Mouse (Mus musculus): ENCODE results near the gene Actl6b.

Actl6b gene

GRCm38 (mm10) chr5:137565744-137566143, 12.4 kb downstream of the Actl6b start:
- no peak for DNase-seq

DNA sequence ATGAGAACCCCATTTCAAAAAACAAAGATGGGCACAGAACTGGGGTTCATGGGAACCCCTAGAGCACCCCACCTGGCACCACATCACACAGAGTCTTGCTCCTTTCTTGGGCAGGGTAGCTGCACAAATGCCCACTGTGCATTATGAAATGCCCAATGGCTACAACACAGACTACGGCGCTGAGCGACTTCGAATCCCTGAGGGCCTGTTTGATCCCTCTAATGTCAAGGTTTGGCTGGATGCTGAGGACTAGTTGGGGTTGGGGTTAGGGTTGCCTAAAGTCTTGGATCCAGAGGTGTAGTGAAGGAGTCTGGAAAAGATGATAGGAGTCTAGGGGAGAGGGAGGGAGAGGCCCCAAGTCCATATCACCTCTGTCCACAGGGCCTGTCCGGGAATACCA, 13.1 kb downstream of the Actl6b start:
- no peak for DNase-seq

GRCm38 (mm10) chr5:137568223-137568798, 15.0 kb downstream of the Actl6b start:
- no peak for DNase-seq

- DNase-seq = no peak
Measured at GRCm38 (mm10) chr5:137569031-137569430, 15.7 kb downstream of the Actl6b start.

DNA sequence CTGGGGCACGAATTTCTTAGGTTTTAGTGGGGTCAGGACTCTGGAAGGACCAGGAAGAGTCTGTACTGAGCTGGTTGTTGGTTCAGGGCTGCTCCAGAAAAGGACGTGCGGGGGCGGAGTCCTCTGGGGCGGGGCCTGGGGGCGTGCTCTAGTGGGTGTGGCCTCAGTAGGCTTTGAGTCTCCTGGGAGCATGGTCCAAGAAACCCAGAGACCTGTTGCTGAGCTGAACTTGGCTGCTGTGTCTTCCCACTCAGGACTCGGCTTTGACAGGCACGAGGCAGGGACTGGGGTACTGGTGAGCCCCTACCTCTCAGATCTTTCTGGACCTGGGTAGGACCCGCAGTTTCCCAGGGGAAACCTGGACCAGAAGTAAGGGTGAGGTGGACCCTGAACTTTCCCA, 16.3 kb downstream of the Actl6b start, which contains the start of gene Tfr2:
TSS of gene Tfr2 (plus strand) at position 176 of the 400 bp plus-strand sequence.
- DNase-seq = no peak

- no peak for DNase-seq
Measured at GRCm38 (mm10) chr5:137570181-137570580, 16.9 kb downstream of the Actl6b start.

DNA sequence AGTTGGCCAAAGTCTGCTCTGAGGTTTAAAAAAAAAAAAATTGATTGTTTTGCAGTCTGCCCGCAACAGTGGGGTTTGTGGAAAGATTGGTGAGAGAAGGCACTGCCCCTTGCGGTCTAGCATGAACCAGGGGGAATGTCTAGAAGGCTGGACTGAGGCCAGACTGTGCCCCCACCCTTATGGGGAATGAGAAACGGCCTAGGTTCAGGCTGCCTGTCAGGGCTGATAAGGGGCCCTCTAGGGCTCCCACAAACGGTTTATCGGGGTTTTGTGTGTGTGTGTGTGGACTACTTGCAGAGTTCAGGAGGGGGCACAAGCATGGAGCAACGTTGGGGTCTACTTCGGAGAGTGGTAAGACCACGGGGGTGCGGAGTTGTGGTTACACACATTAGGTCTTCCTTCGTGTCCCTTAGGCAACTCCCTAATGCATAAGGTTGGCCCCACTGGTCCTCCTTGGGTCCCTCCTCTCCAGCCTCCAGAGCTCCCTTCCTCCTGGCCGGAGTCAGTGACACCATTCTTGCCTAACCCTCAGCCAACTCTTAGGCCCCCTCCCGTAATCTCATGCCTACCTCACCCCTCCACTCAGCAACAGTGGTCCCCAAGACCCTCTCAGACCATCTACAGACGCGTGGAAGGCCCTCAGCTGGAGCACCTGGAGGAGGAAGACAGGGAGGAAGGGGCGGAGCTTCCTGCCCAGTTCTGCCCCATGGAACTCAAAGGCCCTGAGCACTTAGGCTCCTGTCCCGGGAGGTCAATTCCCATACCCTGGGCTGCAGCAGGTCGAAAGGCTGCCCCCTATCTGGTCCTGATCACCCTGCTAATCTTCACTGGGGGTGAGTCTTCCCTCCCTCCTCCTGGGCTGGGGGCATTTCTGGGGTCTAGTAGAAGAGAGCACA, 17.6 kb downstream of the Actl6b start:
- no peak for DNase-seq

DNA sequence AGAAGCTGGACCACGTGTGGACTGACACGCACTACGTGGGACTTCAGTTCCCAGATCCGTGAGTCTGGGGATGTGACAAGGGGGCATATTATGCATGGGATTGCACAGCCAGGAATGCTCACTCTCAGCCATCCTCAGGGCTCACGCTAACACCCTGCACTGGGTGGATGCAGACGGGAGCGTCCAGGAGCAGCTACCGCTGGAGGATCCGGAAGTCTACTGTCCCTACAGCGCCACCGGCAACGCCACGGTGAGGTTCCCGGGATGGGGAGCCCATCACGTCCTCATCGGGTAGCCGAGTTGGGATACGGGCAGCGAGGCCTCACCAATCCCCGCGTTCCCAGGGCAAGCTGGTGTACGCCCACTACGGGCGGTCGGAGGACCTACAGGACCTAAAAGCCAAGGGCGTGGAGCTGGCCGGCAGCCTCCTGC, 21.2 kb downstream of the Actl6b start:
- DNase-seq = peak; percentile 74 to 75

DNA sequence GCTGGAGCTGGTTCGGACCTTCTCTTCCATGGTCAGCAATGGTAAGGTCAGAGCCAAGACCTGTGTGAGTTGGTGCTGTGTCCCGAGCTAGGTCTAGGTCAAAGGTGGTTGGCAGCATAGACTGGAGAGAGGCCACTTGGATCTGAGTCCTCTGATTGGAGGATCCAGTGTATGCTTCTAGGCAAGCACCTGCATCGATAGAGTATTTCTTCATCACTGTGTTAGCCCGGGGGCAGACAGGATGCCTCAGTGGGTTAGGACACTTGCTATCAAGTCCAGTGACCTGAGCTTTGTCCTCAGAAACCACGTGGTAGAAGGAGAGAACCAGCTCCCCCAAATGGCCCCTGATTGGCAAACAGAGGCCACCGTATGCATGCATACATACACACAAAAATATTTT, 26.9 kb downstream of the Actl6b start:
- DNase-seq = no peak

DNA sequence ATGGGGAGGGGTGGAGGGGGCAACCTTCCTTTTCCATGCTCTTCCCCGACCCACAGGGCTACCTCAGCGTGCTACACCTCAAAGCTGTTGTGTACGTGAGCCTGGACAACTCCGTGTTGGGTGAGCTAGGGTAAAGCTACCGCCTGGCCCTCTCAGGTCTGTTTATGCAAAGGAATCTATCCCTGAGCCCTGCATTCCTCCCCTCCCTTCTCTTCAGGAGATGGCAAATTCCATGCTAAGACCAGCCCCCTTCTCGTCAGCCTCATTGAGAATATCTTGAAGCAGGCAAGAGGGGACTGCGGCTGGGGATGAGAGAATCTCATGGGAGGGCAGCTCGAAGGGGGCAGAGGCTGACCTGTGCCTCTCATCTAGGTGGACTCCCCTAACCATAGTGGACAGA, 29.4 kb downstream of the Actl6b start:
- DNase-seq = no peak

- DNase-seq = peak; percentile 82 to 86
Measured at GRCm38 (mm10) chr5:137583670-137584169, 30.4 kb downstream of the Actl6b start.

GRCm38 (mm10) chr5:137584976-137585375, 31.7 kb downstream of the Actl6b start:
- peak; percentile 90 to 93 for DNase-seq

- no peak for DNase-seq
Measured at GRCm38 (mm10) chr5:137590507-137590906, 37.2 kb downstream of the Actl6b start.

GRCm38 (mm10) chr5:137595921-137596320, 42.6 kb downstream of the Actl6b start:
- DNase-seq = no peak

- no peak for DNase-seq
Measured at GRCm38 (mm10) chr5:137596601-137597261, 43.4 kb downstream of the Actl6b start.

DNA sequence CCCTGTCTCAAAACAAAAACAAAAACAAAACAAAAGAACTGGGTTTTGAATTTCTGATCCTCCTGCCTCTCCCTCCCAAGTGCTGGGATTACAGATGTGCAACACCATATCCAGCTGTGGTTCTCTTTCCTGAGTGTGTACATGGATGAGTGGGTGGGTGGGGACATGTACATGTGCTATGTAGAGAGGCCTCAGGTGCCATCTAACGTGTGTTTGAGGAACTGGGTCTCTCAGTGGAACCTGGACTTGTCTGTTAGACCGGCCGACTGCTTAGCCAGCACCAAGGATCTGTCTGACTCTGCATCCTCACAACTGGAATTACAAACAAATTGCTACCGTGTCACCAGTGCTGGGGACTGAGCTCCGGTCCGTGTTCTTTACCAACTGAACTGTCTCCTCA, 44.3 kb downstream of the Actl6b start:
- DNase-seq = no peak

DNA sequence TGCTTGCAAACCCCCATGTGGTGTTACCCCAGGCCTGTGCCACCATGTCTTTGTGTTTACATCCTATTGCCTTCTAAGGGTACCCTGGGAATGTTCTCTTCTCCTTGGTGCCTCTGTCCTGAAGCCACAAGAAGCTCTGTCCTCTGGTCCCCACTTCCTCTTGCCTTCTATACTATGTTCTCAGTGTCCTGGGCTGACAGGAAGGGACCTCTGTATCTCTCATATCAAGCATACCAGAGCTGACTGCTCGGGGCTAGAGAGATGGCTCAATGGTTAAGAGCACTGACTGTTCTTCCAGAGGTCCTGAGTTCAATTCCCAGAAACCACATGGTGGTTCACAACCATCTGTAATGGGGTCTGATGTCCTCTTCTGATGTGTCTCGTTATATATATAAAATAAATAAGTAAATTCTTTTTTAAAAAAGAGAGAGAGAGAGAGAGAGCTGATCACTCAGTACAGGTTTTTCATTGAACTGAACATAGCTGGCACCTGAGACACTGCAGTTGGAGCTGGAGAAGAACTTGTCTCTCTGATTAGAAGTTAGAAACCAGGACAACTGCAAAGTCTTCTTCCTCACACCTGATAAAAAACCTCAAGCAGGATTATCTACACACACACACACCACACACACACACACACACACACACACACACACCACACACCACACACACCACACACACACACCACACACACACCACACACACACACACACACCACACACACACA, 44.9 kb downstream of the Actl6b start:
- no peak for DNase-seq

GRCm38 (mm10) chr5:137599600-137599999, 46.3 kb downstream of the Actl6b start:
- DNase-seq = no peak

- DNase-seq = no peak
Measured at GRCm38 (mm10) chr5:137600281-137600618, 46.9 kb downstream of the Actl6b start.

- DNase-seq = peak; percentile 98
Measured at GRCm38 (mm10) chr5:137600619-137601364, 47.5 kb downstream of the Actl6b start, which contains the start of gene Mospd3. Gene Mospd3, minus strand, starts transcription at chr5:137601058.

GRCm38 (mm10) chr5:137601365-137601729, 48.0 kb downstream of the Actl6b start:
- peak; percentile 45 to 52 for DNase-seq
